Mouse (Mus musculus): ENCODE results near the gene Spocd1. TPM values are rescaled to one million over a fixed set of nuclear protein-coding genes. Genes with fewer than 3 reads are reported as not detected.

Spocd1 gene
- total and polyA plus RNA-seq, 3 experiments, result 0.04 to 0.07 TPM; not detected in 1

DNA sequence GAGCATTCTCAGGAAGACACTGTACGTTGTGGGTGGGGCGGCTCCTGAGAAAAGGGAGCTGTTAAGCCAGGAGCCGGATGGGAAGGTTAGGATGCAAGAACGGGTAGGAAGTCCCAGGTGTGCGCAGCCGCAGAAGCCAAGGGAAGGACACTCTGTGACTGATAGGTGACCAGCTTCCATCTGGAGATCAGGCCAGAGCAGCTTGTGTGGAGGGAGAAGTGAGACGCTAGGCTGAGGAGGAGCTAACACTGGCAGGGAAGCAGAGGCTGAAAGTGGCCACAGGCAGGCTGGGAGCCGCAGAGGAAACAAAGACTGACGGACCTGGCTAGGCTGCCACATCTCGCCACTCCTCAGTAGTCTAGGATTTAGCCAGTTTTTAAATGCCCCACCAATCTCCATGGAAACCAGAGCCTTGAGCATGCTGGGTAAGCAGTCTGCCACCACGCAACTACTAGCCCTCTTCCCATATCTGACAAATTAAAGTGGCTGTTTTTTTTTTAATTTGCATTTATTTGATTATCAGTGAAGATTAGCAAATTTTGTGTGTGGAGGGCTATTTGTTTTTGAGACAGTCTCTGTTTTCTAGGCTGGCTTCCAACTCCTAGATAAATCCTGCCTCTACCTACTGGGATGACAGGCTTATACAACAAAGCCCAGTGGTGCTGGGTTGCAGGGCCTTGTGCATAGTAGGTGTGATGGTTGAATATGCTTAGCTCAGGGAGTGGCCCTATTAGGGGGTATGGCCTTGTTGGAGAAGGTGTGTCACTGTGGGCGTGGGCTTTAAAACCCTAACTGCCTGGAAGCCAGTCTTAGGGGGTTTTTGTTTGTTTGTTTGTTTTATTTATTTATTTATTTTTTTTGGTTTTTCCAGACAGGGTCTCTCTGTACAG lies 44.8 kb upstream of the Spocd1 start:
- no peak for DNase-seq (ENCODE audit: extremely low read depth)
- no peak overlapping the region for H3K9ac ChIP-seq (ENCODE audit: insufficient read depth, low read depth)
- no peaks in the 10 kb centered on the region for H3K36me3 ChIP-seq (replicated peaks in 1 of 2; ENCODE audit: control insufficient read depth in 1 of 2, insufficient read depth in 1 of 2, low read length in 1 of 2)
- no peaks in the 10 kb centered on the region for H3K27me3 ChIP-seq (replicated peaks)
- dilution Hi-C loops (cut with MboI; ENCODE audit: extremely low pct_ligation_motif_present, extremely low pct_unique_long_range_greater_than_20kb, low sequenced_read_pairs) (no loop called here), in situ Hi-C loops (cut with MboI; ENCODE audit: low pct_ligation_motif_present, low pct_unique_long_range_greater_than_20kb, low sequenced_read_pairs) (loop anchor here (5.0 kb wide), 1 partner anchor 38 kb away; no protein-coding TSS in a partner anchor)
- H3K27ac ChIP-seq (ENCODE audit: insufficient read depth, low read depth), result no peak overlapping the region; the same call in 1 of the 2 replicates
- TF ChIP-seq MAX (IDR thresholded peaks at IDR 0.05; ENCODE audit: low read length) (no peak), IRF4 (IDR thresholded peaks at IDR 0.05; ENCODE audit: low read depth, low read length) (no peak), USF2 (conservative IDR thresholded peaks at IDR 0.05; ENCODE audit: low read depth, low read length) (no peak), ELF1 (IDR thresholded peaks at IDR 0.05; ENCODE audit: low read depth, low read length) (no peak), CHD2 (IDR thresholded peaks at IDR 0.05; ENCODE audit: low read length) (no peak), HCFC1 (IDR thresholded peaks at IDR 0.05; ENCODE audit: low read depth, low read length) (no peak), ZC3H11A (IDR thresholded peaks at IDR 0.05; ENCODE audit: low read depth, low read length) (no peak)
- H3K4me2 ChIP-seq (ENCODE audit: insufficient read depth, low read depth, poor library complexity, severe bottlenecking), result no peak overlapping the region
- H3K79me2 ChIP-seq (replicated peaks; ENCODE audit: control insufficient read depth, extremely low read depth, insufficient read depth, poor library complexity, severe bottlenecking), result no peaks in the 10 kb centered on the region
- peak overlapping the region in 1 of 3 experiments; percentile 21 for H3K4me3 ChIP-seq (replicated peaks in 1 of 3; ENCODE audit: low read depth in 2 of 3, low read length in 2 of 3, poor library complexity in 1 of 3)
- H3K9me3 ChIP-seq (replicated peaks; ENCODE audit: low read length), result no peaks in the 10 kb centered on the region
- H3K4me1 ChIP-seq (ENCODE audit: control insufficient read depth in 1 of 2, insufficient read depth in 2 of 2), result peaks cover 22 to 36% of the 10 kb centered on the region in 2 experiments

DNA sequence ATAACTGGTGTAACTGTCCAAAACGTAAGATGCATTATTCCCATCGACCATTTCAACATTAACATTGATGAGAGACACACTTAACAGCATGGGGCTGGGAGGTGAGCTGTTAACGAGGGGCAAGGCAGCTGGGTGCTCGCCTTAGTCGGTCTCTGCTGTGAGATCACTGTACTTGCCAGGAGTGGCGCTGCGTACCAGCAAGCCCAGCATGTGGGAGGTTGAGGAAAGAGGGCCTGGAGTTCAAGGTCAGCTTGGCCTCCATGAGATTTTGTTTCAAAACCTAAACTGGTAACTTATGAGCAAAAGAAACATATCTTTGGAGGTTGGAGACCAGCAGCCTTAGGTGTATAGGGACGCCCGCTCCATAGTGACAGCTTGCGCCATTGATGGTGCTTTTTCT lies 39.4 kb upstream of the Spocd1 start:
- Histone ChIP-seq H3K4me3 (replicated peaks in 1 of 3; ENCODE audit: low read depth in 2 of 3, low read length in 2 of 3, poor library complexity in 1 of 3) (no peak overlapping the region), H3K27ac (ENCODE audit: insufficient read depth, low read depth) (no peak overlapping the region), H3K36me3 (replicated peaks in 1 of 2; ENCODE audit: control insufficient read depth in 1 of 2, insufficient read depth in 1 of 2, low read length in 1 of 2) (no peaks in the 10 kb centered on the region), H3K9me3 (replicated peaks; ENCODE audit: low read length) (no peaks in the 10 kb centered on the region), H3K9ac (ENCODE audit: insufficient read depth, low read depth) (no peak overlapping the region), H3K27me3 (replicated peaks) (no peaks in the 10 kb centered on the region), H3K4me1 (ENCODE audit: control insufficient read depth in 1 of 2, insufficient read depth in 2 of 2) (no peaks in the 10 kb centered on the region), H3K4me2 (ENCODE audit: insufficient read depth, low read depth, poor library complexity, severe bottlenecking) (no peak overlapping the region), H3K79me2 (replicated peaks; ENCODE audit: control insufficient read depth, extremely low read depth, insufficient read depth, poor library complexity, severe bottlenecking) (no peaks in the 10 kb centered on the region)
- DNase-seq (ENCODE audit: extremely low read depth), result no peak
- dilution Hi-C loops (cut with MboI; ENCODE audit: extremely low pct_ligation_motif_present, extremely low pct_unique_long_range_greater_than_20kb, low sequenced_read_pairs) (no loop called here), in situ Hi-C loops (cut with MboI; ENCODE audit: low pct_ligation_motif_present, low pct_unique_long_range_greater_than_20kb, low sequenced_read_pairs) (no loop called here)
- TF ChIP-seq SMC3 (IDR thresholded peaks at IDR 0.05; ENCODE audit: low read depth, low read length), result no peak
- TF ChIP-seq GABPA (IDR thresholded peaks at IDR 0.05; ENCODE audit: insufficient replicate concordance, low read depth, low read length), result no peak
- no peak for TF ChIP-seq HCFC1 (IDR thresholded peaks at IDR 0.05; ENCODE audit: low read depth, low read length)
- TF ChIP-seq USF1 (IDR thresholded peaks at IDR 0.05; ENCODE audit: low read depth, low read length), result no peak
- no peak for TF ChIP-seq IRF4 (IDR thresholded peaks at IDR 0.05; ENCODE audit: low read depth, low read length)
- TF ChIP-seq MAFK (IDR thresholded peaks at IDR 0.05; ENCODE audit: insufficient replicate concordance, low read length), result no peak
- TF ChIP-seq CHD2 (IDR thresholded peaks at IDR 0.05; ENCODE audit: low read length), result no peak
- TF ChIP-seq E2F4 (IDR thresholded peaks at IDR 0.05; ENCODE audit: insufficient replicate concordance, low read depth, low read length), result no peak

Measured in CH12.LX (cell line).